Mouse (Mus musculus) stomach, embryonic 14.5 days (tissue): ENCODE measurements around the gene Igtp. TPM values are rescaled to one million over a fixed set of nuclear protein-coding genes. Genes with fewer than 3 reads are reported as not detected.
"Not testable (repeated sequence)": the region's sequence is repeated elsewhere in the genome, so short reads cannot be mapped to it uniquely, and the experiment has no call there.

Experiments used
- ATAC-seq: fragments of 200-750 bp; cut with Nextera tagmentation; 2 replicates; pipeline ENCODE4 v1.8.0; 2017; ENCODE audit warnings: low read depth, moderate TSS enrichment; ENCODE audit not compliant: insufficient number of reproducible peaks, insufficient read depth, low FRiP score
- H3K27ac ChIP-seq: fragments of 300-500 bp; sonication (generic); 2 replicates; pipeline ENCODE4 v1.5.1; 2014; ENCODE audit warnings: mild to moderate bottlenecking, low read length, moderate library complexity, mixed read lengths
- H3K27me3 ChIP-seq: fragments of 300-500 bp; sonication (generic); 2 replicates; pipeline ENCODE4 v1.6.1; 2014; ENCODE audit warnings: low read length, control low read depth, mixed read lengths; ENCODE audit not compliant: control insufficient read depth, insufficient read depth
- H3K36me3 ChIP-seq: fragments of 300-500 bp; sonication (generic); 2 replicates; pipeline ENCODE4 v1.6.1; 2014; ENCODE audit warnings: mild to moderate bottlenecking, control low read depth, low read length, moderate library complexity, mixed read lengths; ENCODE audit not compliant: control insufficient read depth, insufficient read depth
- H3K4me1 ChIP-seq: fragments of 300-500 bp; sonication (generic); 2 replicates; pipeline ENCODE4 v1.6.1; 2014; ENCODE audit warnings: low read length, control low read depth, mixed read lengths; ENCODE audit not compliant: control insufficient read depth, insufficient read depth
- H3K4me2 ChIP-seq: fragments of 300-500 bp; sonication (generic); replicated peaks from 2 replicates; pipeline ENCODE4 v1.6.1; 2014; ENCODE audit warnings: low read depth, low read length, control low read depth
- H3K4me3 ChIP-seq: fragments of 300-500 bp; sonication (generic); 2 replicates; pipeline ENCODE4 v1.5.1; 2014; ENCODE audit warnings: low read depth, low read length, control low read depth
- H3K9ac ChIP-seq: fragments of 300-500 bp; sonication (generic); replicated peaks from 2 replicates; pipeline ENCODE4 v1.6.1; 2014; ENCODE audit warnings: low read depth, mild to moderate bottlenecking, control low read depth, low read length, moderate library complexity, mixed read lengths
- H3K9me3 ChIP-seq: fragments of 300-500 bp; sonication (generic); 2 replicates; pipeline ENCODE4 v1.6.1; 2016; ENCODE audit warnings: low read depth, low read length, control low read depth; ENCODE audit not compliant: control insufficient read depth
- WGBS: fragments of 180-500 bp; shearing (Covaris S2); extraction: QIAGEN DNeasy Blood & Tissue Kit; methylation state at CpG from one replicate; pipeline ENCODE4 v1.1.7; 2014; 5-methylcytosine and 5-hydroxymethylcytosine counted together
- polyA plus RNA-seq: library from polyadenylated mRNA; unstranded; fragments of >200 nt; fragmentation: Nextera tagmentation; extraction: Ambion mirVana; gene quantifications from 2 replicates; pipeline ENCODE4 v1.2.1, GENCODE M21; 2014

Gene Igtp
- polyA plus RNA-seq, 1 experiment from 2014 or later, result 4.7 TPM

DNA sequence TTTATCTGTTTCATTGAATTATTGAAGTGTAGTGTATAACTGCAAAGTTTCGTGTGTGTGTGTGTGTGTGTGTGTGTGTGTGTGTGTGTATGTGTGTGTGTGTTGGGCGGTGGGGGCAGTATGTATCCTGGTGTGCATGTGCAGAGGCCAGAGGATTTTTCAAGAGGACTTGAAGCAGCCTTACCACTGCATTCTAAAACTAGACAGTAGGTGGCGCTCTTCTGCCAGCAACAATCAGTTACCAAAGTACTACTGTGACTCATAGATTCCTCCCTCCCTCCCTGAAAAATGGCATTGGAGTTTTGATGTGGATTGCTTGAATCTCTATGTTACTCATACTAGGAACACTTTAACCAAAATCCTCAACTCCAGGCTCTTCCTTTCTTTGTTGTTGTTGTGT is 19.8 kb upstream of the Igtp start:
- H3K27ac ChIP-seq, result no peak overlapping the region
- 26% methylated on average over 3 of the region's 3 CpGs for WGBS
- no peaks in the 10 kb centered on the region for H3K4me1 ChIP-seq
- H3K27me3 ChIP-seq, result no peaks in the 10 kb centered on the region
- 0 out of 2 replicates have a peak, but pooled peaks have one; percentile 37 for ATAC-seq
- H3K36me3 ChIP-seq, result peaks cover 40% of the 10 kb centered on the region
- H3K4me2 ChIP-seq, result no peak overlapping the region
- no peak overlapping the region for H3K4me3 ChIP-seq
- H3K9ac ChIP-seq, result no peak overlapping the region
- no peaks in the 10 kb centered on the region for H3K9me3 ChIP-seq

DNA sequence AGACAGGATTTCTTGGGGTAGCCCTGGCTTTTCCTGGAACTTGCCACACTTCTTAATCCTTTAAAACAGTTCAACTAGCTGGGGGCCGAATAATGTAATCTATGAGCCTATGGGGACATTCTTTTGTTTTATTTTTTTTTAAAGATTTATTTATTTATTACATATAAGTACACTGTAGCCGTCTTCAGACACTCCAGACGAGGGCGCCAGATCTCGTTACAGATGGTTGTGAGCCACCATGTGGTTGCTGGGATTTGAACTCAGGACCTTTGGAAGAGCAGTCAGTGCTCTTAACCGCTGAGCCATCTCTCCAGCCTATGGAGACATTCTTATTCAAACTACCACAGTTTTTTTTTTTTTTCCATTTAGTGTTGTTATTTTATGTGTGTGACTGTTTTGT is 19.4 kb upstream of the Igtp start:
- H3K4me2 ChIP-seq, H3K4me3 ChIP-seq, H3K9me3 ChIP-seq, H3K27me3 ChIP-seq, H3K4me1 ChIP-seq, H3K27ac ChIP-seq, ATAC-seq, H3K9ac ChIP-seq: not testable (repeated sequence)
- 91% methylated on average over 6 of the region's 6 CpGs for WGBS
- peaks cover 37% of the 10 kb centered on the region for H3K36me3 ChIP-seq

DNA sequence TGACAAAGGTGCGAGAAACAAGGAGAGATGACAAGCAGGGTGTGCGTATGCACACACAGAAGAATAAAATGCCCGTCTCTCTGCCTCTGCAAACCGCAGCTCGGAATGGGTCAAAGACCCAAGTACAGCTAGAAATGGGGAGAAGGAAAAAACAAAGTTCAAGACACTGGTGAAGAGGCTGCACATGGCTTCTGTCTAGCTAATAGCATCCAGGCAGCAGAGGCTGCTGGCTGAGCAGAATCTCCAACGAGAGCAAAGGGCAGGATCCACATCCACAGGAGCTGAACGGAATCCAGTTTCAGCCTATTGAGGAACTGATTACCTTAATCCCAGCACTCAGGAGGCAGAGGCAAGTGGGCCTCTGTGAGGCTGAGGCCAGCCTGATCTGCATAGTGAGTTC is 18.6 kb upstream of the Igtp start:
- ATAC-seq, result no peak
- no peak overlapping the region for H3K4me3 ChIP-seq
- H3K36me3 ChIP-seq, result peaks cover 29% of the 10 kb centered on the region
- no peaks in the 10 kb centered on the region for H3K9me3 ChIP-seq
- H3K9ac ChIP-seq, result no peak overlapping the region
- no peak overlapping the region; the same call in 1 of the 2 replicates for H3K27ac ChIP-seq
- H3K4me1 ChIP-seq, result no peaks in the 10 kb centered on the region
- no peak overlapping the region for H3K4me2 ChIP-seq
- no peaks in the 10 kb centered on the region for H3K27me3 ChIP-seq
- WGBS, result 74% methylated on average over 7 of the region's 7 CpGs

DNA sequence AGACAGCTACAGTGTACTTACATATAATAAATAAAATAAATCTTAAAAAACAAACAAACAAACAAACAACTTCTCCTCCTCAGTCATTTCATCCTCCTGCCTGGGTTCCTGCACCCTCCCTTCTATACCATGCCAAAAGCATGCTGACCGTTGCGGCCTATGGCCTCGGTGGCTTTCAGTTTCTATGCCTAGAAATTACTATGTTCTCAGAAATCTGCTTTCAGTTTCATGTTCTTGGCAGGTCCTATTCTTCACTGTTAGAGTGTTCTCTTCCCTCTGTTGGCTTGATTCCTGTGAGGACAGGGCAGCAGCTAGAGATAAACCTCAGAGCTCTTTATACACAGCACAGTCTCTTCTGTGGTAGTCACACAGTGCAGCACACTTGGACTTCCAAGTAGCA is 15.8 kb upstream of the Igtp start:
- Histone ChIP-seq H3K9ac (no peak overlapping the region), H3K36me3 (peaks cover 5% of the 10 kb centered on the region), H3K9me3 (no peaks in the 10 kb centered on the region), H3K27me3 (no peaks in the 10 kb centered on the region), H3K4me3 (no peak overlapping the region), H3K27ac (no peak overlapping the region), H3K4me2 (no peak overlapping the region), H3K4me1 (no peaks in the 10 kb centered on the region)
- 86% methylated on average over 3 of the region's 3 CpGs for WGBS
- ATAC-seq, result no peak

DNA sequence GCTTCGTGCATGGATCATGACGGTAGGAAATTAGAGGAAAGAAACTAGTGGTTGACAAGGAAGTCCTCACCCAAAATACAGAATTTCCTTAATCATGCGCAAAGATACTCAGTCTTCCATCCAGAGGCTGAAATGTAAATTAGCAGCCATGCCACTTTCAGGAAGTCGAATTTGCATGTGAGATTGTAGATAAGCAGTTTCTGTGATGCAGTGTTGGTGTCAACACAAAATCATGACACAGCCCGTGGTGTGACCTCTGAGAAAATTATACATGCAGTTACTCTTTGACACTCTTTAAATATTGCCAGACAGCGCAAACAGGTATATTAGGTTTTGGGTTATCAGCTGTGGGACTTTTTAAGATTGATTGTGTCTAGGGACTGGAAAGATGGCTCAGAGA is 9.7 kb upstream of the Igtp start:
- WGBS, result 94% methylated on average over 6 of the region's 6 CpGs
- Histone ChIP-seq H3K27me3 (no peaks in the 10 kb centered on the region), H3K9me3 (no peaks in the 10 kb centered on the region), H3K4me1 (no peaks in the 10 kb centered on the region), H3K9ac (no peak overlapping the region), H3K36me3 (no peaks in the 10 kb centered on the region), H3K4me3 (no peak overlapping the region), H3K4me2 (no peak overlapping the region), H3K27ac (no peak overlapping the region)
- ATAC-seq, result no peak

DNA sequence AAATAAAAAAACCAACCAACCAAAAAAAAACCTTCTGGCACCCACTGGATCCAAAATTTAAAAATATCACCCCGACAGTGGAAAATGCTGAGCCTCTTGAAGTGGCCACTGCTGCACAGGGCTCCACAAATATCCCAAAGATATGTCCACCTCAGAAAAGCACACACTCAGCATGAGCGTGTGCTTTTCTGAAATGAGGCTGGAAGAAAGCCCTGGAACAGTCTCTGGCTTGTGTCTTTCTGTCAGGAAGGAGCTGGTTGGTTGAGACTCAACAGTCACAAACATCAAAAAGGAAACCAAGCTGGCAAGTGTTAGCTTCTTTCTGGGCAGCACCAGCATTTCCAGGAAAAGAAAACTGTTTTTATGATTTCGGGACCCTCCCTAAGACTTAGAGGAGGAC is 6.0 kb upstream of the Igtp start:
- Histone ChIP-seq H3K4me3 (no peak overlapping the region), H3K4me1 (no peaks in the 10 kb centered on the region), H3K4me2 (no peak overlapping the region), H3K9me3 (no peaks in the 10 kb centered on the region), H3K9ac (no peak overlapping the region), H3K36me3 (no peaks in the 10 kb centered on the region), H3K27ac (no peak overlapping the region), H3K27me3 (no peaks in the 10 kb centered on the region)
- ATAC-seq, result no peak
- 43% methylated on average over 3 of the region's 3 CpGs for WGBS

DNA sequence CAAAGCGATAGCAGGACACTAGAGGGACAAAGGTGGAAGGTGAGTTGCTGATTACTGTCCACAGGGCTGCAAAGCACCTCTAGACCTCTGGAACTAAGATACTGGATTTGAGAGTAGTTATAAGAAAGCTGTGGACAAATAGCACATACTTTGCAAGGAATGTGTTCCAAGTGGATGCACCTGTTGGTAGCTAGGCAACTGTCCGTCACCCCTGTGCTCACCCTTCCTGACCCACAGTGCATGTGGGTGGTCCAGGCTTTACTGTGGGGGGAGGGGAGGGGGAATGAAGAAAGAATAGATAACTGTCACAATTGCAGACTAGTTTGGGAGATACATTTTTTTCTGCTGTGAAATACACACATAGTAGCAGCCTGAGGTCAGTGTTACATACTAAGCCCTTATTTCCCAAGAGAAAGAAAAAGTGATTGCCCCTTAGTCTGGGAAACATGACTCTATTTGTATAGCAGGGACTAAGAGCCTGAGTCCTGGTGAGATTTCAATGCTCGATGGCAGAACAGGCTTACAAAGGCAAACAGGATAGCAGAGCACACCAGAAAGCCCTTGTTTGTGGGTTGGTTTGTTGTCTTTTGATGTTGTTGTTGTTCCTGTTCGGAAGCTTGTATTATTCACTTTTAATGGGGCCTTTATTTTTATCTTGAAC is 5.4 kb upstream of the Igtp start:
- WGBS, result 34% methylated on average over 4 of the region's 4 CpGs
- H3K9ac ChIP-seq, result no peak overlapping the region
- H3K27me3 ChIP-seq, result no peaks in the 10 kb centered on the region
- H3K9me3 ChIP-seq, result no peaks in the 10 kb centered on the region
- no peaks in the 10 kb centered on the region for H3K36me3 ChIP-seq
- ATAC-seq, result no peak
- H3K4me3 ChIP-seq, result no peak overlapping the region
- H3K4me1 ChIP-seq, result no peaks in the 10 kb centered on the region
- no peak overlapping the region for H3K27ac ChIP-seq
- no peak overlapping the region for H3K4me2 ChIP-seq

DNA sequence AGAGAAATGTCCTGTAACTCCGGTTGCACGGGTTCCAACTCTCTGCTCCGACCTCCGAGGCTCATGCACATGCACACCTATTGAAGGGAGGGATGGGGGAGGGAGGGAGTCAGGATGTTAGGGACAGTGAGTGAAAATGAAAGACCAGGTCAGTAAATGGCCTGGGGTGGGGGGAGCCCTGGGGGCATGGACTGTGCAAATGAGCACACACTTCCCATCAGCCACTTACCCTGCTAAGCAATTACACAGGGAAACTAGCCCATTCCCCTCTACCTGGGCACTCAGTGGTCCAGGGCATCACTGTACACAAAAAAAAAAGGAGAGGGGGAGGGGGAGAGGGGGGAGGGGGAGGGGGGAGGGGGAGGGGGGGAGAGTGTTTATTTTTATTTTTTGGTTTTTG is 693 bp upstream of the Igtp start:
- H3K9ac ChIP-seq, result no peak overlapping the region
- no peak for ATAC-seq

DNA sequence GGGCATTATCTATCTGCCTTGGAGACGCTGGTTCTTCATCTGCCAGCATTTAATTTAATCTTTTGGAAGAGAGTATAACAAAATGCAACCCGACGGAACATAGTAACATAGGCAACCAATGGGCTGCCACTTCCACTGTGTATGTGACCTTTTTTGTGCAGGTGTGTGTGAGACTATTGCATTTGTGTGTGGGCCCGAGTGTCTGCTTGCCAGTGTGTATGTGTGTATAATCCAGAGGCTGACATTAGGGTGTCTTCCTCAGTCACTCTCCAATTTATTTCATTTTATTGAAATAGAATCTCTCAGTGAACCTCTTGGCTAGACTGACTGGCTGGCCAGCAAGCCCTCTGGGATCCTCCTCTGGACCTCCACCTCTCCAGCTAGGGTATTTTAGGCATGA is 870 bp downstream of the Igtp start:
- Histone ChIP-seq H3K27me3 (no peaks in the 10 kb centered on the region), H3K9ac (no peak overlapping the region), H3K4me2 (peak overlapping the region; percentile 49), H3K27ac (no peak overlapping the region), H3K36me3 (no peaks in the 10 kb centered on the region), H3K4me3 (no peak overlapping the region), H3K4me1 (no peaks in the 10 kb centered on the region), H3K9me3 (no peaks in the 10 kb centered on the region)
- ATAC-seq, result no peak
- WGBS, result 90% methylated on average over 4 of the region's 4 CpGs

More for the DNA sequence above, 693 bp upstream of the Igtp start:
- 87% methylated on average over 4 of the region's 4 CpGs for WGBS
- Histone ChIP-seq H3K4me2 (peak overlapping the region; percentile 49), H3K9me3 (no peaks in the 10 kb centered on the region), H3K27ac (no peak overlapping the region), H3K36me3 (no peaks in the 10 kb centered on the region), H3K4me3 (peak overlapping the region; percentile 56), H3K27me3 (no peaks in the 10 kb centered on the region), H3K4me1 (no peaks in the 10 kb centered on the region)
